Mouse (Mus musculus): ENCODE measurements around the gene Fam129a. TPM values are rescaled to one million over a fixed set of nuclear protein-coding genes. Genes with fewer than 3 reads are reported as not detected.

Fam129a gene
- polyA plus RNA-seq, 1 experiment: 19.9 TPM

GRCm38 (mm10) chr1:151585647-151586046 lies 14.7 kb downstream of the Fam129a start:
- H3K27ac ChIP-seq (ENCODE audit: insufficient read depth, low read length): no peak overlapping the region
- no peak for TF ChIP-seq CTCF (IDR thresholded peaks at IDR 0.05; ENCODE audit: low read depth, low read length)
- TF ChIP-seq EP300 (IDR thresholded peaks at IDR 0.05; ENCODE audit: insufficient read depth, low read depth, low read length): no peak
- no peak for TF ChIP-seq POLR2A (IDR thresholded peaks at IDR 0.05; ENCODE audit: insufficient read depth, low read length)
- H3K27me3 ChIP-seq (ENCODE audit: control insufficient read depth, insufficient read depth, low read length, poor library complexity, severe bottlenecking): no peaks in the 10 kb centered on the region
- H3K9ac ChIP-seq (ENCODE audit: low read depth, poor library complexity, severe bottlenecking): no peak overlapping the region
- no peaks in the 10 kb centered on the region; the same call in 1 of the 2 replicates for H3K36me3 ChIP-seq (ENCODE audit: control insufficient read depth, insufficient read depth, low read length, poor library complexity, severe bottlenecking)
- H3K4me1 ChIP-seq (ENCODE audit: control insufficient read depth, insufficient read depth, low read length): no peaks in the 10 kb centered on the region
- H3K4me3 ChIP-seq (ENCODE audit: low read depth, low read length): no peak overlapping the region
- H3K9me3 ChIP-seq (replicated peaks; ENCODE audit: control insufficient read depth, insufficient read depth, low read length, poor library complexity, severe bottlenecking): no peaks in the 10 kb centered on the region

GRCm38 (mm10) chr1:151592085-151593017 lies 21.4 kb downstream of the Fam129a start:
- H3K9ac ChIP-seq (ENCODE audit: low read depth, poor library complexity, severe bottlenecking): no peak overlapping the region
- H3K27me3 ChIP-seq (ENCODE audit: control insufficient read depth, insufficient read depth, low read length, poor library complexity, severe bottlenecking): no peaks in the 10 kb centered on the region
- no peak overlapping the region for H3K27ac ChIP-seq (ENCODE audit: insufficient read depth, low read length)
- H3K9me3 ChIP-seq (replicated peaks; ENCODE audit: control insufficient read depth, insufficient read depth, low read length, poor library complexity, severe bottlenecking): peaks cover 5% of the 10 kb centered on the region
- no peak overlapping the region for H3K4me3 ChIP-seq (ENCODE audit: low read depth, low read length)
- 0 out of 2 replicates have a peak, but pooled peaks cover 3% of the 10 kb centered on the region for H3K36me3 ChIP-seq (ENCODE audit: control insufficient read depth, insufficient read depth, low read length, poor library complexity, severe bottlenecking)
- H3K4me1 ChIP-seq (ENCODE audit: control insufficient read depth, insufficient read depth, low read length): no peaks in the 10 kb centered on the region
- TF ChIP-seq CTCF (IDR thresholded peaks at IDR 0.05; ENCODE audit: low read depth, low read length) (no peak), POLR2A (IDR thresholded peaks at IDR 0.05; ENCODE audit: insufficient read depth, low read length) (no peak), EP300 (IDR thresholded peaks at IDR 0.05; ENCODE audit: insufficient read depth, low read depth, low read length) (no peak)

- H3K4me1 ChIP-seq (ENCODE audit: control insufficient read depth, insufficient read depth, low read length): no peaks in the 10 kb centered on the region
- peaks cover 3% of the 10 kb centered on the region; the same call in 1 of the 2 replicates for H3K36me3 ChIP-seq (ENCODE audit: control insufficient read depth, insufficient read depth, low read length, poor library complexity, severe bottlenecking)
- no peak overlapping the region for H3K27ac ChIP-seq (ENCODE audit: insufficient read depth, low read length)
- no peaks in the 10 kb centered on the region for H3K27me3 ChIP-seq (ENCODE audit: control insufficient read depth, insufficient read depth, low read length, poor library complexity, severe bottlenecking)
- no peak overlapping the region for H3K4me3 ChIP-seq (ENCODE audit: low read depth, low read length)
- peaks cover 5% of the 10 kb centered on the region for H3K9me3 ChIP-seq (replicated peaks; ENCODE audit: control insufficient read depth, insufficient read depth, low read length, poor library complexity, severe bottlenecking)
- TF ChIP-seq EP300 (IDR thresholded peaks at IDR 0.05; ENCODE audit: insufficient read depth, low read depth, low read length): no peak
- no peak for TF ChIP-seq POLR2A (IDR thresholded peaks at IDR 0.05; ENCODE audit: insufficient read depth, low read length)
- TF ChIP-seq CTCF (IDR thresholded peaks at IDR 0.05; ENCODE audit: low read depth, low read length): no peak
- no peak overlapping the region for H3K9ac ChIP-seq (ENCODE audit: low read depth, poor library complexity, severe bottlenecking)
Observed at GRCm38 (mm10) chr1:151594906-151595305, 23.9 kb downstream of the Fam129a start.

- Histone ChIP-seq H3K27me3 (ENCODE audit: control insufficient read depth, insufficient read depth, low read length, poor library complexity, severe bottlenecking) (no peaks in the 10 kb centered on the region), H3K36me3 (ENCODE audit: control insufficient read depth, insufficient read depth, low read length, poor library complexity, severe bottlenecking) (peaks cover 3% of the 10 kb centered on the region; the same call in 1 of the 2 replicates)
Observed at GRCm38 (mm10) chr1:151595600-151596299, 24.8 kb downstream of the Fam129a start.

GRCm38 (mm10) chr1:151596562-151596961 lies 25.6 kb downstream of the Fam129a start:
- Histone ChIP-seq H3K4me3 (ENCODE audit: low read depth, low read length) (no peak overlapping the region), H3K9me3 (replicated peaks; ENCODE audit: control insufficient read depth, insufficient read depth, low read length, poor library complexity, severe bottlenecking) (peaks cover 5% of the 10 kb centered on the region), H3K4me1 (ENCODE audit: control insufficient read depth, insufficient read depth, low read length) (no peaks in the 10 kb centered on the region), H3K36me3 (ENCODE audit: control insufficient read depth, insufficient read depth, low read length, poor library complexity, severe bottlenecking) (peaks cover 3% of the 10 kb centered on the region; the same call in 1 of the 2 replicates), H3K27me3 (ENCODE audit: control insufficient read depth, insufficient read depth, low read length, poor library complexity, severe bottlenecking) (no peaks in the 10 kb centered on the region), H3K9ac (ENCODE audit: low read depth, poor library complexity, severe bottlenecking) (no peak overlapping the region), H3K27ac (ENCODE audit: insufficient read depth, low read length) (no peak overlapping the region)
- TF ChIP-seq CTCF (IDR thresholded peaks at IDR 0.05; ENCODE audit: low read depth, low read length) (no peak), EP300 (IDR thresholded peaks at IDR 0.05; ENCODE audit: insufficient read depth, low read depth, low read length) (no peak), POLR2A (IDR thresholded peaks at IDR 0.05; ENCODE audit: insufficient read depth, low read length) (no peak)

More at GRCm38 (mm10) chr1:151595600-151596299, 24.8 kb downstream of the Fam129a start:
- Histone ChIP-seq H3K4me1 (ENCODE audit: control insufficient read depth, insufficient read depth, low read length) (no peaks in the 10 kb centered on the region), H3K4me3 (ENCODE audit: low read depth, low read length) (no peak overlapping the region), H3K9ac (ENCODE audit: low read depth, poor library complexity, severe bottlenecking) (no peak overlapping the region), H3K27ac (ENCODE audit: insufficient read depth, low read length) (no peak overlapping the region), H3K9me3 (replicated peaks; ENCODE audit: control insufficient read depth, insufficient read depth, low read length, poor library complexity, severe bottlenecking) (peaks cover 5% of the 10 kb centered on the region)
- TF ChIP-seq POLR2A (IDR thresholded peaks at IDR 0.05; ENCODE audit: insufficient read depth, low read length): no peak
- no peak for TF ChIP-seq EP300 (IDR thresholded peaks at IDR 0.05; ENCODE audit: insufficient read depth, low read depth, low read length)
- TF ChIP-seq CTCF (IDR thresholded peaks at IDR 0.05; ENCODE audit: low read depth, low read length): no peak

Measured in ES-Bruce4 (cell line).